Mouse (Mus musculus) left cerebral cortex, adult 18-20 months (tissue): ENCODE results near the gene Prkg1. TPM values are rescaled to one million over a fixed set of nuclear protein-coding genes. Genes with fewer than 3 reads are reported as not detected.

Experiments used
- DNase-seq, 2 experiments: peaks; one replicate each; pipeline ENCODE4 v3.0.0; 2021 to 2022; ENCODE audit warnings: low spot score in 2 of 2, mixed read lengths in 1 of 2
- total RNA-seq, 2 experiments: library from RNA; stranded (reverse); gene quantifications; 2 replicates each; pipeline ENCODE4 v1.2.3; 2021

Gene Prkg1
- total RNA-seq, 2 experiments from 2014 or later: 17.0 to 17.5 TPM

DNA sequence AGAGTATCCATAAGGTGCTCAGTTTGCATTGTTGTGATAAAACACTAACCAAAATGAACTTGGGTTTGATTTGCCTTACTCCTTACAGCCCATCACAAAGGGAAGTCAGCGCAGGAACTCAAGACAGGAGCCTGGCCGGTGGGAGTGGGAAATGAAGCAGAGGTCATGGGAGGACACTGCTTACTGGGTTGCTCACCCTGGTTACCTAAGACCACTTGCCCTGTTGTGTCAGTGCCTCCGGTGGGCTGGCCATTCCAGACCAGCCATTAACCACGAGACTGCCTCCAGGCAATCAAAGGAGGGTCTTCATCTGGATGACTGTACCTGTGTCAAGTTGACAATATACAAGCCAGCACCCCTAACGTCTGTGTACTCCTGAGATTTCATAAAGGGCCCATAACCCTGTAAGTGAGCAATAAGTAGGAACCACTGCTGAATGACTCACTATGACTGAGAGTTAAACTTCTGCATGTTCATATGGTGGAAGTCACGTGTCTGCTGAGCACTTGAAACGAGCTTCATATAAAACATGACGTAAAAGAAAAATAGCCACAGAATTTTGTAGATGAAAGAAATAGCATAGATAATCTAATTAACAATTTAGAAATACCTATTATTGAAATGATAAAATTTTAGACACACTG, 587.4 kb downstream of the Prkg1 start:
- no peak for DNase-seq

GRCm38 (mm10) chr19:31170985-31171384, 593.8 kb downstream of the Prkg1 start:
- no peak for DNase-seq

GRCm38 (mm10) chr19:31158944-31159460, 605.8 kb downstream of the Prkg1 start:
- DNase-seq: no peak

DNA sequence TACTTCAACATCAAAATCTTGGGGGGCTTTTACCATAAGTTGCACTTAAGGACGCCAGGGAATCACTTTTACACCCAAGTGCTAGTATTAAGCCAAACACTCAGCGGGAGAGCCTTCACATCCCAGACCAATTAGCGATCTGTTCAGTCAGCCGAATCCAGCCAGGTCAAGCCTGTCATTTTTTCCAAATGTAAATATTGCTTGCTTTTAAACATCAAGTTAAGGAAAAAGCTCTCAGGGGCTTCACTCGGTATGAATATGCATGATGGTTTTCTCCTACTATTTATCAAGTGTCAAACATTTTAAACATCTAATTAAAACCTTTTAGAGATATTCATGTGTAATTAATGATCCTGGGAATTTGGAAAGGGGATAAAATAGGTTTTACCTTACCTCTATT, 611.4 kb downstream of the Prkg1 start:
- DNase-seq: no peak

DNA sequence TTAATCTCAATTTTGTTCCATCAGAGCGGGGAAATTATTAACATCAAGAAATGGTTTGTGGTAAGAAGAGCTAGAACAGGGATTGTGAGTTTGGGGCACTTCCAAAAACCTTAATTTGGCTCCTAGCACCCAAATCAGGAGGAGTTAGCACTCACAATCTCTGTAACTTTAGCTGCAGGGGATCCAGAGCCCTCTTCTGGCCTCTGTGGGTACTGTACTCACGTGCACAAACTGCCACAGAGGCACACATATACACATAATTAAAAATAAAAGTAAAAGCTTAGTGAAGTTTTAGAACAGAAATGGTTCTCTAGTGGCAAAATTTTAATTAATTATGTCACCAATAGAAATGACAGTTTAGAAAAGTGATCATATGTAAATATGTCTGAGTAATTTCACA, 614.9 kb downstream of the Prkg1 start:
- no peak for DNase-seq

- DNase-seq: peak in 1 of 2 experiments; percentile 18
These were observed 617.4 kb downstream of the Prkg1 start for GRCm38 (mm10) chr19:31147457-31147856.

DNA sequence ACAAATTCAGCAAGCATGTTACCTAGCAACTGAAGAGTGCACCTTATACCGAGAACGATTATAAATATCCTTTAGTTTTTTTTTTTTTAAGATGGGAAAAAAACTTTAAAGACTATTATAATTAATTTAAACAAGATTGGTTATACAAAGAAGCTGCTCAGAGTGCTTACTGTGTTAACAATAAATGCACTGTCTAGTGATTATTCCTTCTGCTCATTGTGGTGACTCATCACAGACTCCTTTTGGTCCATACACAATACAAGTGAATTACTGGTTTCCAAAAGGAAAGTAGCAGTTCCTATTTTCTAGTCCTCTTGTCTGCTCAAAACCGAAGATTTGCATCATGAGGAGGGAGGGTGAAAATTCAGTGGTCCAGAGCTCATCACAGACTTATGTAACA, 618.7 kb downstream of the Prkg1 start:
- no peak for DNase-seq

DNA sequence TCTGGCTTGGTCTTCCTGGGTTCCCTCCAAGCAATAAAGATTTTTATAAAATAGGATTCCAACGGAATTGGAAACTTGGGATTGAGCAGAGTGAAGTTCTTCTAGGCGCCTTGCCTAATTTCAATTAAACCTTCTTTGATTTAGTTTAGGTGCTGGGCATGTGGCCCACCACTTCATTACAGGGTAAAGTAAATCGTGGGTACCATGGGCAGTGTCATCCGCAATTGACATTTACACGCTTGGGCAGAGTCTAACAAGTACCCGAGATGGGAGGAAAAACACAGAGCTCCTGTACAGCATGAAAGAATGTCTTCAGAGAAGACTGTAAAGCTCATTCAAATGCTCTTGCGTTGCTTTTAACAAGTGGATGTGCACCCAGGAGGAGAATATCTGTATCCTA, 622.9 kb downstream of the Prkg1 start:
- no peak for DNase-seq

GRCm38 (mm10) chr19:31136316-31136715, 628.5 kb downstream of the Prkg1 start:
- DNase-seq: no peak

- no peak for DNase-seq
These were observed 632.2 kb downstream of the Prkg1 start for GRCm38 (mm10) chr19:31132614-31133013.

GRCm38 (mm10) chr19:31124628-31125027, 640.2 kb downstream of the Prkg1 start:
- no peak for DNase-seq

DNA sequence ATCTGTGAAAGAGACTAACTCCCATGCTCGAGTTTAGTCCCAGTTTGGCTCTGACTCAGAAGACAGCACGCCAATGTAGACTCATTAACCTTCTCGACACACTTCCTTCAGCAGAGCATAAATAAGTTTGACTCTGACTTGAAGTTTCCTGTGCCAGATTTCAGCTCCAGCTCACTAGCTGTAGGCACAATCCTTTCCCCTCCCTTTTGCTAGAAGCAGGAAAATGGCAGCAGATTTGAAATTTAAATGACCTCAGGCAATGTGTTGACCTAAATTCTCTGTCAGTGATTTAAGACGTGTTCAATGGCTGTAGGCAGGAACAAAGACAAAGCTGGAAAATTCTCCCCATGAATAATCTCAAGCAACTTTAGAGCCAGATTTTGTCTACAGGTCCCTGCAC, 650.1 kb downstream of the Prkg1 start:
- DNase-seq: peak; percentile 9 to 29

DNA sequence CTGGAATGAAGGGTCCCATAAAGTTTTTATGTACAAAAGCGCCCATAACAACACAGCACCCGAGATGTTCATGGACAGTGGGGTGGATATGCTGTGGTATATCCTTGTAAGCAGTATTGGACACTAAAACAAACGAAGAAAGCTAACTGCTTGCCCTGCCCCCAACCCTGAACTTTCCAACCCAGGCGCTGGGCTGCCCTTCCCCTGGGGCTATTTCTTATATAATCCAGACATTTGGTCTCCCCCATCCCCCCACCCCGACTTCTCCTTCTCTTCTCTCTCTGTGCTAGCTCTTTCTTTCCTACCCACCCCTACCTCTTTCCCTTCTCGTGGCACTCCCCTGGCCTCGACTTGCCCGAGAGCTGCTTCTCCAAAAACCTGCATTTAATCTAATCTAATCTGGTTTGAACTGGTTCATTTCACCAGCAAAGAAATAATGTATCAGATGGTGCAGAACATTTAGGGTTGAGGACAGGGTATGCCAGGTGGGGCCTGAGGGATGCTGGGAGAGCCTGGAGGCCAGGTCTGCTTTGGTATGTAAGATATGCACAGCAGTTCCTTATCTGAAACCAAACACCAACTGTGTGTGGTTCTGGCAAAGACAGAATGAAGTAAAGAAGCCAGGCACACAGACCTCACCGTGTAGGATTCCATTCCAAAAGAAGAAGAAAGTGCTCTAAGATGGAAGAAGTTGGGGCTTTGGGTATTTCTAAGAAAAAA, 657.8 kb downstream of the Prkg1 start:
- DNase-seq: no peak

GRCm38 (mm10) chr19:31106036-31106435, 658.8 kb downstream of the Prkg1 start:
- DNase-seq: no peak

DNA sequence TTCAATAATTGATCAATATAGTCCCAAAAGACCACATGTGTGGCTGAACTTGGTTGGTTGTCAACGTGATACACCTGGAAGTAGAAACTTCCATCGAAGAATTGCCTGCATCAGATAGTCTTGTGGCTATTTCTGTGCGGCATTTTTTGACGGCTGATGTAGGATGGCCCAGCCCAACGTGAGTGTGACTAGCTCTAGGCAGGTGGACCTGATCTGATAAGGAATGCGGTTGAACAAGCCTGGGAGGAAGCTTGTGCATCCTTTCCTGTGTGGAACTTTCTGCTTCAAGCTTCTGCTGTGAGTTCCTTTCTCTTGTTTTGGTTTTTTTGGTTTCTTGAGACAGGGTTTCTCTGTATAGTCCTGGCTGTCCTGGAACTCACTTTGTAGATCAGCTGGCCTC, 660.1 kb downstream of the Prkg1 start:
- no peak for DNase-seq

DNA sequence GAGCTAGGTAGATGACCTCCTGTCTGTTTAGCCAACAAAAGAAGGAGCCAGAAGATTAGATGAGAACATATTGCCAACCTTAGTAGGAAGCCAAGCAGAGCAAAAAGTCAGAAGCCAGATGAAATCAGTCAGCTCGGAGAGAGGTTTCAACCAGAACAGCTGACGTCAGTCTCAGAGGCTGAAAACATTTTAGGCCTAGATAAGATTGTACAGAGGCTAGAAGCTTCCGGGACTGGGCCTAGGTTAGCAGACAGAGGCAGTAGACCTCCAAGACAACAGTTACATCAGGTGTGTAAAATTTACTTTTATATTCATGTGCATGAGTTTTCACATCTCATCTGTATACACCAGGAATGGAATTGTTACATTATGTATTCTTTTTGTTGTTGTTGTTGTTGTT, 665.5 kb downstream of the Prkg1 start:
- no peak for DNase-seq

DNA sequence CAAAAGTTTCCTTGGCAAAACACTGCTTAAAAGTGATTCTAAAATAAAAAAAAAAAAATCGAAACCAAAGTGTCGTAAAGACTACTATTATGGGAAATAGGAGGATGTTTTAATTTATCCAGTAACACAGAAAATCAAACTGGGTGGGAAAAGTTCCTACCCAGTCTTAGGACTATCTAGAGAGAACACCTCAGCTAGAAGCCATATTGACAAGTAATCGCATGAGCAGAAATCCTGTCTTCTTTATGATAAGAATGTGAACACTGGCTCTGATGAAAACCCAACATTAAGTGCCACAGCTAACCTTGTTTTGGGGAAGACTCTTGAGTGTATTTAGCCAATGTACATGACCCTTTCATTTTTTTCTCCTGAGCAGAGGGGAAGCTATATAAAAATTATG, 667.0 kb downstream of the Prkg1 start:
- no peak for DNase-seq

DNA sequence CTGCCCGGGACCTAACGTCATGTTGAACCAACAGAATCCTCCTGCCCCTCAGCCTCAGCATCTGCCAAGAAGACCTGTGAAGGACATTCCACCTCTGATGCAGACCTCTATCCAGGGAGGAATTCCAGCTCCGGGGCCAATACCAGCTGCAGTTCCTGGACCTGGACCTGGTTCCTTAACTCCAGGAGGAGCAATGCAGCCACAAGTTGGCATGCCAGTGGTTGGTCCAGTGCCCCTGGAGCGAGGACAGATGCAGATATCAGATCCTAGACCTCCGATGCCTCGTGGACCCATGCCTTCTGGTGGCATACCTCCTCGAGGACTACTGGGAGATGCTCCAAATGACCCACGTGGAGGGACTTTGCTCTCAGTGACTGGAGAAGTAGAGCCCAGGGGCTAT, 681.1 kb downstream of the Prkg1 start:
- DNase-seq: no peak

GRCm38 (mm10) chr19:31082662-31083429, 682.0 kb downstream of the Prkg1 start, which contains the start of gene Cstf2t:
Gene Cstf2t, plus strand, starts transcription at chr19:31082837.
- peak; percentile 99 for DNase-seq

DNA sequence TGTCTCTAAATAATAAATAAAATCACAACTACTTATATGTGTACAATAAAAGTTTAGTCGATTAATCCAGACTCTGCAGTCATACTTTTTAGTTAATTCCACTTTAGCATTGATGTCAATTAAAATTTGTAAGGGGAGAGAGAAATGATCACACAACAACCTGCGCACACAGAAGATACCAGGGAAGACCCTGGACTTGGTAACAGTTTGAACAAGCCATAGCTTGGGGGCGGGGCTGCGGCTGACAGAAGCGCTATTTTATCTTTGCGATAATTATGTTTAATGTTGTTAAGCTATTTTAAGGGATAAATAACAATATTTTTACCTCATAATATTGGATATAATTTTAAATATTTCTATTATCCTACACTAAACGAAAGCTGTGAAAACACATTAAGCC, 682.6 kb downstream of the Prkg1 start:
- DNase-seq: no peak

DNA sequence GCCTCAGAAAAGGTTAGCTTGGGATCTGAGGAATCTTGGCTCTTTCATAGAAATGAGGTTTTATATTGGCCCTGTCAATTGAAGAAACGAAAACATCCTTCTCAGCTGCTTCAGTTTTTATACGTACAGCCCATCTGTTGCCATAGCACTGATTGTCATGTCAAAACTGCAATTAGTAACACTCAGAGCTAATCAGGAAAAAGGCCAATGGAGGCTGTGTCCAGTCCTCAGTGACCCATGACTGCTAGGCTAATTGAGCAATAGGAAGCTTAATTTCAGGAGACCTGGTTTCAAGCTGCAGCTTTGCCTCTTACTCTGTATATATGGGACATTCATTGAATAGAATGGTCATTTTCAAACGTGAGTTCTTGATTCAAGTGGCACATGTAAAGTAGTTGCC, 686.6 kb downstream of the Prkg1 start:
- no peak for DNase-seq

- no peak for DNase-seq
These were observed 688.7 kb downstream of the Prkg1 start for GRCm38 (mm10) chr19:31076106-31076505.
